Mouse (Mus musculus) left cerebral cortex, adult 18-20 months (tissue): ENCODE data around the gene Apba2. TPM values are rescaled to one million over a fixed set of nuclear protein-coding genes. Genes with fewer than 3 reads are reported as not detected.

Experiments used
- DNase-seq, 2 experiments: peaks; one replicate each; pipeline ENCODE4 v3.0.0; 2021 to 2022; ENCODE audit warnings: low spot score in 2 of 2, mixed read lengths in 1 of 2
- total RNA-seq, 2 experiments: library from RNA; stranded (reverse); gene quantifications; 2 replicates each; pipeline ENCODE4 v1.2.3; 2021

The Apba2 gene
- total RNA-seq, 2 experiments from 2014 or later = 228 to 245 TPM

DNA sequence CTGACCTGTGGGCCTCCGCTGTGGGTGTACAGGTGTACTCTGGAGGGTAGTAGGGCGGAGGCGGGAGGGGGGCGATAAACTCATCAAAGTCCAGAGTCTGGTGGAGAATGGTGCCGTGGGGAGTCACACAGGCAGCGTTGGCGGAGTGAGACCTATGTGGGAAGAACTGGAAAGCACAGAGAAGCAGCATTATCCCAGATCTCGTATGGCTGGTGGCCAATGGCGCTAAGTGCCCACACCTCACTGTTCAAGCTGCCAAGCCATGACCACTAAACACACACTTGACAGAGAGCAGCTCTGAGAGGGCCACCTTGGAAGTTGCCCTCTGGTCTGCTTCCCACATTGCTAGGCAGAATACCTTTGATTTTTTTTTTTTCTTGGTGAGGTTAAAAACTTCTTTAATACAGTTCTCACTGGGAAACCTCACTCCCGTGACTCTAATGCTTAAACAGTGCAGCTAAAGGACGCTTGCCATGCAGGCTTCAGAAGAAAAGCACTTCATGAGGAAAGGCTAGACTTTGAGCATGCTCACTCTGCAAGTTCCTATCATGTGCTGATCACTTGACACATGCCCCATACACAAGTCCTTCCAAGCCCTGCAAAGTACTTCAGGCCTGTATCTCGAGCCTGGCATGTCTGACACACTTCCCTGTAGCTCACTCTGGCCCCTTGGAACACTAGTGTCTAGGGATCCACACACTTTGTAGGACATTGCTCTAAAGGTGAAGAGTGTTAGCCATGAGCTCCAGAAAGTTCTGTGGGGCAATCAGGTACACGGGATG, 275.4 kb downstream of the Apba2 start:
- peak; percentile 70 to 83 for DNase-seq

- DNase-seq = peak; percentile 67 to 78
Measured at GRCm38 (mm10) chr7:64779501-64779900, 278.0 kb downstream of the Apba2 start.

DNA sequence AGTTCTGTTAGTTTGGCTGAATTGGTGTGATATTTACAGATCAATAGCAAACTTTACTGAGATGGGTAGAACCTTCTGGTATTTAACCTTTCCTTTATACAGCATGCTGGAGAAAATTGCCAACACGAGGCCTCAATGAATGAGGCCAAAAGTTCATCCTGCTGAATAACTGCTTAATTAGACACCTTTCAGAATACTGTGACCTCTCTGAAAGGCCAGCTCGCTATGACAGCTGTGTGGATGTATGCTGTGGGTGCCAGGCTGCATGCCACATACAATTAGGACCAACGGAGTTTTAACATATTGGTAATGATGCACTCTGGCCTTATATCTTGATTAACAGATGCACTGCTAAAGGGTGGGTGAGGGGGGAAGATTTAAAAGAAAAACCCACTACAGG, 283.5 kb downstream of the Apba2 start:
- DNase-seq = no peak

DNA sequence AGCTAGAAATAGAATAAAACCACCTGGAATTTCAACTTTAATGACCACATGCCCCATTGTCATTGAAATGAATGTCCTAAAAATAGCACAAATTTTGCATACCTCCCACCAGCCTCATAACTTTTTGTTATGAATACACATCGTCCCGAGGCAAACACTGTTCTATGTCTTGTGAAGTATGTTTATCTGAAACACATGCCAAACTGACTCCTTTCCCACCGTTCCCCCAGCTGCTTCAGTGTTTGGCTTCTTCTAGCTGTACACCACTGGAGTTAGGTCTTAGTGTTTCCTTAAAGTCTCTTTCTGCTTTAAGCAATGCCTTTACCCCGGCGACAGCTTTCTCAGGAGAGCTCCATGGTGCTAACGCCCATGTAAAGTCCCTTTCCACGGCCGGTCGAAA, 289.6 kb downstream of the Apba2 start:
- DNase-seq = no peak

DNA sequence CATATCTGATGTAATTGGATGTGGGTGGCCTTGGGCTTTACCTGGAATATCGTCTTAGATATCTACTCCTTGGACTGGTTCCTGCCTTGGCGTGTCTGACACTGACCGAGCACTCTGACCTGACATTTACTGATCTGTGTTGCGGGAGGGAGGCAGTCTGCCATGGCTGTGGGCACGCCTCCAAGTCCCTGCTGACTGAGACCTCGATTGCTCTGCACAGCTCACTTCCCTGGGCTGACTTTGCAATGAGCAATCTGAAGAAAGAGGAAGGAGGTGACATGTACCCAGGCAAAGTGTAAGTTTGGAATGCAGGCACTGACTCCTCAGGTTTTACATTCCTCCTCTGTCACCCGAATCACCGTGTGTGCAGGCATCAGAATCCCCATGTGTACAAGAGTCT, 290.5 kb downstream of the Apba2 start:
- no peak for DNase-seq

- DNase-seq = no peak
Measured at GRCm38 (mm10) chr7:64795554-64795953, 294.0 kb downstream of the Apba2 start.

Other genes with a start within 250 kb of the Apba2 start
- gene Mtmr10, start 214.1 kb upstream of the Apba2 start, total RNA-seq = 10 to 100 TPM; 16.3 to 17.4 TPM
- gene Fan1, start 127.6 kb upstream of the Apba2 start, total RNA-seq = 10 to 100 TPM; 10.6 to 10.7 TPM
- 10 to 100 TPM; 18.2 to 22.4 TPM for gene Mphosph10, start 109.4 kb upstream of the Apba2 start, total RNA-seq
- gene Mcee, start 109.1 kb upstream of the Apba2 start, total RNA-seq = 10 to 100 TPM; 42.1 to 44.3 TPM